Mouse (Mus musculus) lung, postnatal 0 days (tissue): Measurements from ENCODE around the gene Usp48.

ENCODE experiments used
- CTCF ChIP-seq: IDR thresholded peaks from 2 replicates; pipeline ENCODE4 v1.5.1; 2016; ENCODE audit warnings: antibody characterized with exemption, mild to moderate bottlenecking
- EP300 ChIP-seq: IDR thresholded peaks from 2 replicates; pipeline ENCODE4 v1.6.1; 2016; ENCODE audit warnings: antibody characterized with exemption, mild to moderate bottlenecking, control low read depth

- TF ChIP-seq CTCF (no peak), EP300 (no peak)
Measured at GRCm38 (mm10) chr4:137643459-137643858, 49.9 kb downstream of the Usp48 start.
